Mouse (Mus musculus) cerebellum, postnatal 36 days (tissue): Measurements from ENCODE around the gene Cadm4.
"Not testable (repeated sequence)": the region's sequence is repeated elsewhere in the genome, so short reads cannot be mapped to it uniquely, and the experiment has no call there.

Source experiments
- DNase-seq, 2 experiments: peaks; one replicate each; pipeline ENCODE4 v3.0.0; 2021 to 2022; ENCODE audit warnings: mixed read lengths in 2 of 2

Gene Cadm4

GRCm38 (mm10) chr7:24504004-24504403, 22.2 kb downstream of the Cadm4 start:
- no peak for DNase-seq

- no peak for DNase-seq
Observed at GRCm38 (mm10) chr7:24504868-24505267, 23.0 kb downstream of the Cadm4 start.

- no peak for DNase-seq
Observed at GRCm38 (mm10) chr7:24505447-24506064, 23.7 kb downstream of the Cadm4 start.

GRCm38 (mm10) chr7:24506065-24506459, 24.2 kb downstream of the Cadm4 start:
- DNase-seq, result peak in 1 of 2 experiments; percentile 52

GRCm38 (mm10) chr7:24506476-24506837, 24.6 kb downstream of the Cadm4 start:
- peak; percentile 70 to 78 for DNase-seq

- peak; percentile 90 to 92 for DNase-seq
Observed at GRCm38 (mm10) chr7:24506838-24507725, 25.3 kb downstream of the Cadm4 start, which contains the start of gene Zfp428. Gene Zfp428, plus strand, starts transcription at chr7:24507006.

- DNase-seq, result no peak
Observed at GRCm38 (mm10) chr7:24507726-24508114, 25.9 kb downstream of the Cadm4 start.

GRCm38 (mm10) chr7:24512355-24512754, 30.5 kb downstream of the Cadm4 start, which contains the start of gene AC161166.1:
Gene AC161166.1, minus strand, starts transcription at chr7:24512455.
- DNase-seq, result no peak

GRCm38 (mm10) chr7:24516319-24516718, 34.5 kb downstream of the Cadm4 start:
- peak; percentile 64 to 69 for DNase-seq

- no peak for DNase-seq
Observed at GRCm38 (mm10) chr7:24517077-24517476, 35.3 kb downstream of the Cadm4 start.

GRCm38 (mm10) chr7:24517654-24518053, 35.8 kb downstream of the Cadm4 start:
- no peak for DNase-seq

- no peak for DNase-seq
Observed at GRCm38 (mm10) chr7:24519130-24519529, 37.3 kb downstream of the Cadm4 start.

GRCm38 (mm10) chr7:24520054-24520453, 38.2 kb downstream of the Cadm4 start:
- DNase-seq, result not testable (repeated sequence)

GRCm38 (mm10) chr7:24522805-24523204, 41.0 kb downstream of the Cadm4 start:
- DNase-seq, result no peak

- no peak for DNase-seq
Observed at GRCm38 (mm10) chr7:24523723-24524122, 41.9 kb downstream of the Cadm4 start.

GRCm38 (mm10) chr7:24524978-24525377, 43.2 kb downstream of the Cadm4 start:
- DNase-seq, result no peak

GRCm38 (mm10) chr7:24525686-24526420, 44.0 kb downstream of the Cadm4 start:
- peak; percentile 78 to 79 for DNase-seq

GRCm38 (mm10) chr7:24528861-24529260, 47.0 kb downstream of the Cadm4 start:
- DNase-seq, result no peak

GRCm38 (mm10) chr7:24529580-24529979, 47.8 kb downstream of the Cadm4 start:
- DNase-seq, result no peak

- DNase-seq, result peak; percentile 99
Observed at GRCm38 (mm10) chr7:24530062-24530931, 48.5 kb downstream of the Cadm4 start, which contains the start of gene Irgq. Gene Irgq, plus strand, starts transcription at chr7:24530689.

- peak; percentile 76 to 83 for DNase-seq
Observed at GRCm38 (mm10) chr7:24531211-24531971, 49.6 kb downstream of the Cadm4 start.
